Mouse (Mus musculus) left cerebral cortex, postnatal 25 days (tissue): Measurements from ENCODE around the gene March1. TPM values are rescaled to one million over a fixed set of nuclear protein-coding genes. Genes with fewer than 3 reads are reported as not detected.
A peak's percentile ranks its signal among the peaks of the same experiment; 100 is the strongest.
"Not testable (repeated sequence)": the region's sequence is repeated elsewhere in the genome, so short reads cannot be mapped to it uniquely, and the experiment has no call there.

Source experiments
- DNase-seq, 2 experiments: peaks; one replicate each; pipeline ENCODE4 v3.0.0; 2022; ENCODE audit warnings: low spot score in 2 of 2, mixed read lengths in 1 of 2
- intact Hi-C: fragments of 180-260 bp; cut with DNase I; formaldehyde crosslinking; loops from one replicate; pipeline ENCODE4 v1.15.1; 2025
- total RNA-seq, 2 experiments: library from RNA; stranded (reverse); gene quantifications; 2 replicates each; pipeline ENCODE4 v1.2.3; 2021

March1 gene
- total RNA-seq, 2 experiments from 2014 or later = 42.8 to 46.1 TPM

DNA sequence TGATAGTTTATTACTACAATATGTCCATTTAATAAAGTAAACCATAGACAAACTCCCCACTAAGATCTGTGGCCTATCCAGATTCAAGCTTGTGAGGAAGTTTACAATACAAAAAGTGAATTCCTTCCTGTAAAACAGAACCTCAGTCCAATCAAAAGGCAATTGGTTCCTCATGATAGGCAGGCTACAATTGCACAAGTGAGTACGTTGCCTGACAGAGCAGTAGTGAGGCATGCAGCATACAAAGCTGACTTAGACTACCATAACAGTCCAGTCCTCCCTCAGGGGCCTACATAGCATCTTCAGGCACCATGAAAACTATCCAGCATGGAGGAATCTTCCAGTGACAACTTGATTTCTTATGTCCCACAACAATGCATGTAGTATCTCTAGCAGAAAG is 782.4 kb downstream of the March1 start:
- intact Hi-C loops = no loop called here
- no peak for DNase-seq

DNA sequence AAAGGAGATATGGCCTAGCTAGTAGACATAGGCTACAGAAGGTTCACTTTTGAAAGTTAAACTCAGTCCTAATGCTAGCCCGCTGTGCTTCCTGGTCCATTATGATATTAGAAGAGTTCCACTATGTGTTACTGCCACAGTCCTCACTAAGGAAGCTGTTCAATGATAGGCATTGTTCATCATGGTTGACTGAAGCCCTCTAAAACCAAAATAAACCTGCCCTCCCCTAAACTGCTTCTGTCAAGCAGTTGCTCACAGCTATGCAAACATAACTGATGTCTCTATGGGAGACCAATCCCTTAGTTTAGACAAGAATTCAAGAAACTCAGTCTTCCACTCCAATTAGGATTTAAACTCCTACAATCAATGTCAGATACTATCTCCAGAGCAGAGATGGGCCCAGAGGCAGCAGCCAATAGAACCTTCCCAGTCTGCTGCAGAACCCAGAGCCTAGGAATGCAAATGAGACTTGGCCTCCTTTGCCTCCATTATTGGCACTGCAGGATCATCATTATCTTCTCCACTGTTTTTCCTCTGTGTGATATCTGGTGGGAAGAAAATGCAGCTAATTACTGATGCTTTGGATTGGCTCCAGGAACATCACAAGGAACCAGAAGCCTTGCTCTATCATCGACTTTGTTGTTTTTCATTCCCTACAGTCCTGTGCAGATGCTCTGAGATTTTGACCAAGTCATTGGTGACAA is 787.2 kb downstream of the March1 start:
- no peak for DNase-seq
- intact Hi-C loops = no loop called here

DNA sequence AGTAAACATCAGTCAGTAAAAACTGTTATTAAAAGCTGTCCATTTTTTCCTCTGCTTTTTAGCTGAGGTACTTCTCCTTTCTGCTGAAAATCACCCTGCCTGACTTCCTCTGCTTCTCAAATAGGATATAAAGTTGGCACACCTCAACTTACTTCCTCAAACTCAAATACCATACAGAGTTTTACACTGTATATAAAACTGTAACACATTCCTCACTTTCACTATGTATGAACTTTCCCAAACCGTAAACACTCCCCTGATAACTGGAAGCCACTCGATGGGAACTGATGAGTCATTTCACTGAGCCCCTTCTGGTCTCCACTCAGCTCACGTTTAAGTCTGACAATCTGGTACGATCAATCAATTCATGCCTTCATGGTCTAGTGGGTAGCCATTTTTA is 788.1 kb downstream of the March1 start:
- intact Hi-C loops, DNase-seq: not testable (repeated sequence)

DNA sequence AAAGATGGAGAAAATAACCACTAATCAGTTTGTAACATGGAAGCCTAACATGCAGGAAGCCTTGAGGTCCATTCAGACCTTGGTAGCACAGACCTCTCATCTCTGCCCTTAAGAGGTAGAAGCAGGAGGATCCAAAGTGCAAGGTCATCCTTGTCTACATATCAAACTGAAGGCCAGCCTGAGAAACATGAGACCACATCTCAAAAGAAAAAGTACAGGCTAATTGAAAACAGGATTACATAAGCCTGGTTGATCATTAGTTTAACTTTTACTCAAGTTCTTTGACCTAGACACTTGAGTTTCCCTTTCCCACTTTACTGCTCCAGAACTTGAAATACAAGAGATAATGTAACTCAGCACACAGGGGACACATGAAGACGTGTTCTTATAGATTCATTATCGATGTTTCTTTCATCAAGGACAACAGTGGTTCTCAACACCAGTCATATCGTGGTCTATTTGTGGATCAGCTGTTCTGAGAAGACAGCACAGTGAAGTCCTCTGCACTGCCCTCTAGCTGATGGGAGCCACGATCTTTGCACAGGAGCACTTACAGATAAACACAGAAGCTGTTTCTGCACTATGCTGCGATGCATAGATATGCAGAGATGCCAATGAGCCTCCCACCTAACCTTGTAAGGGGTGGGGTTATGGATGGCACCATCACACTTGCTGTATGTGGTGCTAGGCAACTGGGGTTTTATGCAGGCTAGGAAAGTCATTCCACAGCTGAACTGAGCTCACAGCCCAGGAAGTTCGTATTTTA is 789.1 kb downstream of the March1 start:
- no peak for DNase-seq
- intact Hi-C loops = no loop called here

DNA sequence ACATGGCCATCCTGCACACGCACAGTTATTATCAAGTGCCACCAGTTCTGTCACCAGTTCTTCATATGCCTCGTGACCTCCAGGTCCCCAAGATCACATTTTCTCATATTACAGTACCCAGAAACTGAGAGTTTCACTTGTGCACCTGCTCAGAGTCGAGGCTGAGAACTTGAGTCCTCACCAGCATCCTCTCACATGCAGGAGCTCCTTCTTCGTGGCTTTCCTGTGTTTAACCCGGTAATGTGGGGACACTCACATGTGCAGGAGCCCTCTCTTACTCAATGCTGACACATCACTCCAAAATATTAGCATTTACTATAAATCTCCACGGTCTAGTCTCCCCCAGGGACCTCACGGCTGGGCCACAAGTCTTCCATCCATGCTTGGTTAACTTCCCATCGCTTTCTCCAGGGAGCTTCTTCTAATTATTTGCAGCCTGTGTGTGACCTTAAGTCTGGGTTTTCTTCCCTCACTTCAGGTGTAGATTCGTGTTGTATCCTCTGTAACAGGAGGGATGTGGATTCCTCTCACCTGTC is 792.4 kb downstream of the March1 start:
- intact Hi-C loops = no loop called here
- DNase-seq = no peak

DNA sequence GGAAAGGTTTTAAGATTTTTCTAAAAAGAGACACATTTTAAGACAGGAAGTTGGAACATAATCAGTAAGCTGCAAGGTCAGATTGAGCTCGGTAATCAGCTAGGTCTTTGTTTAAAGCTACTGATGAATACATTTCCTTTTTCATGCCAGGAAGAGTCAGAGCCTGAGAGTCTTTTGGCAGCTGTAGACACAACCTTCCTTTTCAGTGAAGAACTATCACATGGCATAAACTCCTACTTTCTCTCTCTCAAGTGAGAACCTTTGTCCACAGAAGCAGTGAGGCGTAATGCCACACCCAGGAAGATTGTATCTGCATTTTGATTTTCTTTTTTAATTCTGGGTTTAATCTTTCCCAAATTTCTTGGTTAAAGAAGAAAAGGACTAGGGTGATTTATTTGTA is 795.4 kb downstream of the March1 start:
- intact Hi-C loops = no loop called here
- DNase-seq = no peak

DNA sequence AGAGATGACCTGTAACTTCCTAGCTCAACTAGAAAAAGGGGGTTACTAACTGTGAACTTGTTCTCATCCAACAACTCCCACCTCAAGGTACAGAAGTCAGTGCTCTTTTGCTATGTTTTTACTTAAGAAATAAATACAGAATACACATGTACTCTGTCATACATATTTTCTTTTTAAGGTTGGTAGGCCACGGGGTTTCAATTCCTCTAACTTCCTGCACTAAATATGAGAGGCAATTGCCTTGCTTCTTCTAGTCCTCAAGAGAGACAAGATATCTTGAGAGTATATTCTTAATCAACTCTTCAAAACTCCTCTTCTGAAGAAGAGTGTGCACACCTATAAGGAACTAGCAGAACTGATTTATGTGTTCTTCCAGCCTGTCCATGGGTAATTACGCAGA is 797.5 kb downstream of the March1 start:
- intact Hi-C loops = no loop called here
- DNase-seq = no peak

DNA sequence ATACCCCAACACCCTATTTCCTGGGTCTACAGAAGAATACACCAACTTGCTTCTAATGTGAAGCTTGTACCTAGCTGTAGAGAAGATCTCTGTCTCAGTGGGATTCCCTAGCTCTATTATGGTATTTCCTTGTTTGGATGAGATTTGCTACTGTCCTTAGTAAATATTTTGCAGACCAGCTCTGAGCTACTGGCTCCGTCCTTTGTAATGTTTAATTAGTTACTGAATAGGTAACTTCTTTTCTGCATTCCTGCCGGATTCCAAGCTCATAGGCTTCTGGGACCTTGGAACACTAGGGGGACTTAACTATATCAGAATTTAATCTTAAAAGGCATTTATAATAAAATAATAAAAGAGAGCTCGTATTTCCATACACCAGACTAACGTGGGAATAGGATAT is 799.9 kb downstream of the March1 start:
- intact Hi-C loops, DNase-seq: not testable (repeated sequence)

DNA sequence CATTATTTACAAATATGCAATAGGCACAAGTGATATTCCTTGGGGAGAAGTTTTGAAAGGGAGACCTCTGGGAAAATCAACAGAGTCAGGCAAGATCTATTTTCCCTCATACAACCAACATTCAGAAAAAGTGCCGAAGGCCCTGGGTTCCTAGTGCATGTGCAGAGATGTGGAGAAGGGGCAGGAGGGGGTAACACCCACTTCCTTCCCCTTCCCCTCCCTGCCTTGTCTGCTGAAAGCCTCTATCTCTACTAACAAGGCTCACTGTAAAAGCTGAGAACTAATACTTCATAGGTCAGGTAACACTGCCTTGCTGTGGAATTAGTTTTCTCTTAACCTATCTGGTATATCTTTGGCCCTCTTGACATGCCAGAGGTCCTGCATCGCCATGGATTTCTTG is 812.9 kb downstream of the March1 start:
- intact Hi-C loops = no loop called here
- DNase-seq = no peak

DNA sequence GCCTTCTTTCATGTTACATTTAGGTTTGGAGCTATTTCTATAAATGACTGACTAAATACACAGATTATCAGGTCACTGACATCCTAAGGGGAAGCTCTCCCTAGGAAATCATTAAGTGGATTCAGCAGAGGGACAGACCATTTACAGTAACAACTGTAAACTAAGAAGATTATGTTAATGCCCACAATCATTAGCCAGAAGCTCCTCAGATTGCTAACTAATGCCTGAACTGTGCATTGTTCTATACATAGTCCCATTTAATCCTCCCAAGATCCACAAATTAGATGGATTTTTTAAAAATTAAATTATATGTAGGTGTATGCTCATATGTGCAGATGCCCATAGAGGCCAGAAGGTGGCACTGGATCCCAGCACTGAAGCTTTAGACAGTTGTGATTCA is 815.9 kb downstream of the March1 start:
- intact Hi-C loops = no loop called here

DNA sequence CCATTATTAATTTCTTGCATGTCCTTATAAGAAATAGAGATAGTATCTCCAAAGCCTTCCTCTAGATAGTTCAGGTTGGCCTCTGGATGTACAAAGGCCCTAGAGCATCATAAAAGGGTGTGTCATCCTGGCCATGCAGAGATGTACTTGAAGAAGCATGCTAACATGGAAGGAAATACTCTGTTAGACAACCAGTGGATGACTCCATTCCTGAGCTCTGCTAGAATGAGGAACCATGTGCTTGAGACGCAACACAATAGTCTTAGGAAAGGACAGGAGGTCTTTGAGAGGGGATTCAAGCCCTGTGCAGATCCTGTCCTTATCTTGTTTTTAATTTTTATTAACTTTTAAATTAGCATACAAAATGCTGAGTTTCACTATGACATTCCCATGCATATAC is 819.1 kb downstream of the March1 start:
- intact Hi-C loops = no loop called here

More for the DNA sequence above, 815.9 kb downstream of the March1 start:
- DNase-seq = no peak

DNA sequence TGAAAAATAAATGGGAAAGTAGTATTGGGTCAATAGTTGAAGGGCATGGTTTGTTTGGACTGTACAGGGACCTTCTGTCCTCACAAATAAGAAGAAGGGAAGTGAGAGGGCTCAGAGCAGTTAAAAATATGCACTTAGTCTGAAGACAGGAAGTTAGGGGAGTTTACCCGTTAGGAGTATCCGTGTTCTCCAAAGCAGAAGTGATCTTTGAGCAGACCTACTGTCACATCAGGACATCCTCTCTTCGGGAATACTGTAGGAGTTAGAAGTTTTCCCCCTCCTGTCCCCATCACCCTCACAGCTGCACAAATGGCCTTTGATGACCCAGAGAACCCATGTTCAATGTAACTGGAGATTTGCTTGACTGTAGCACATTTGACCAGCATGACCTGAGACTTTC is 820.2 kb downstream of the March1 start:
- intact Hi-C loops = no loop called here

More for the DNA sequence above, 819.1 kb downstream of the March1 start:
- DNase-seq = no peak

DNA sequence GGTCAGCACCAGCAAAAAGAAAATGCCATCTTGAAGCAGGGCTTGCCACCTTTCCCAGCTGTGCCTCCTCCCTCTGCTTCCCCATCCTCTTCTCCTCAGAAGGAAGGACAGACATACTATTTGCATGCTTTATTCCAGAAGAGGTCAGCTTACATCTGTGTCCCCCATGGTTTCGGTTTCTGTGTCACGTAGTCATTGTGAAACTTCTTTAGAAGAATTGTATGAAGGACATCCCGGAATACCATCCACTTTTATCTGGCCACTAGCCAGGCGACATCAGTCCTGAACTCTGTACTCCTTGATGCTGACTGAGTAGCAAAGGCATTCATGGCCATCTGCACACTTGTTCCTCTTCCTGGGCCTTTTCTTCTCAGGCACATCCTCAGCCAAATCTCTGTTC is 820.8 kb downstream of the March1 start:
- no peak for DNase-seq
- intact Hi-C loops = no loop called here

More for the DNA sequence above, 820.2 kb downstream of the March1 start:
- no peak for DNase-seq

DNA sequence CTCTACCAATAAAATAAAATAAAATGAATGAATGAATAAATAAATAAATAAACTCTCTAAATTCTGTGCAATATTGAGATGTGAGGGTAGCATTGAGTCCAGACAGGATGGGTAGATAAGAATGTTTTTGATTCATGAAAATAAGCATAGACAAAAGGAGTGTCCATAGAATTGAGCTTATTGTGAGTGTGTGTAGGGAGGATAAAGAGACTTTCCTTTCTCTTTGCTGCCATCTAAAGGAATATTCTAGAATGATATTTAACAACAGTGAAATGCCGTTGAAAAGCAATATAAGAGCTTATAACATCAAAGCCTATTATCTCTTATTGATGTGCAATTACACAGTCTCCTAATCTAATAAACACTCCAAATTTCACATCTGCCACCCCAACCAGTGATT is 823.4 kb downstream of the March1 start:
- no peak for DNase-seq
- intact Hi-C loops = loop anchor here (2.0 to 10.0 kb wide), 3 partner anchors 118 to 1416 kb away; partner anchors contain the start of gene March1

DNA sequence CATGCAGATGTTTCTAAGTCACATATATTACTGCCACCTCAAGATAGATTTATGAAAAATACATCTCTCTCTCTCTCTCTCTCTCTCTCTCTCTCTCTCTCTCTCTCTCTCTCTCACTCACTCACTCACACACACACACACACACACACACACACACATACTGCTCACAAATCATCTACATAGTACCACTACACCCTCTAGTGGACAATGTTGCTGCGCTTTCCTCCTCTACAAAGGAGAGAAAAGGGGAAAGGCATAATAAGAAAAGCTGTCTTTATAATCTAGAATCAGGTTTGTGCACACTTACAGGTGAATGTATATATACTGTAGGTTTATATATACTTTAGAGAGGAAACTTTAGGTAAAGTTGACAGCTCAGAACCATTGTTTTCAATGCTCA is 825.1 kb downstream of the March1 start:
- intact Hi-C loops = loop anchor here (2.0 to 10.0 kb wide), 4 partner anchors 828 to 1418 kb away; partner anchors contain the start of gene March1

DNA sequence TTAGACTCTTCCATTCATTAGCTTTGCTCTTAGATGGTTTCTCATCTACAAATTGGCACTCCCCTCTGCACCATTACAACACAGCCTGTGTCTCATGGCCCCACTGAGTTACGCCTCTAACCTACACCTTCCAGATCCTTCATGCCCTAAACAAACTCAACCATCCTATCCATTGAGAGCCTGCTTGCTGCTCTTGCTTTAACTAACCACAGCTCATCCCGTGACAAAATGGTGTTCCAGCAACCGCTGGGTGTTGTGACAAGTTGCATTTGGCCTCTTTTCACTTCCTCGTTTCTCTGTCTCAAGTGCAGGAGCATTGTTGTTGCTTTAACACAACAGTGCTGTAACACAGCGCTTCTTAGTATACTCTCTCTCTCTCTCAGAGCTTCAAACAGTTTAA is 826.4 kb downstream of the March1 start:
- intact Hi-C loops = loop anchor here (10.0 kb wide), 2 partner anchors 829 to 1419 kb away; partner anchors contain the start of gene March1

More for the DNA sequence above, 825.1 kb downstream of the March1 start:
- DNase-seq = peak; percentile 56 to 63

DNA sequence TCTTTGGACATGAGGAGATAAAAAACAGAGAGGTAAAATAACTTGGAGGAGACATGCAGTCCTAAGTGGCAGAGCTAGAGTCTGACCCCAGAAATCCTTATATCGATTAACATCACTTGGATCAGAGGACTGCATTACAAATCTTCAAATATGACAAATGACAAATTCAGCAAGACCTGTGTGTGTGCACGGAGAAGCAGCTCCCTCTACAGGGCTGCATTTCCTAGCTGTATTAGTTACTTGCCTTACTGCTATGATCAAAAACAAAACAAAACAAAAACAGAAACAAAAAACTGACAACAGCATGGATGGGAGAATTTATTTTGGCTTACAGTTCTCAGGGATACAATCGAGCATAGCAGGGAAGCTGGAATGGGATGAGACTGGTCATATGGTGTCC is 827.7 kb downstream of the March1 start:
- DNase-seq = no peak
- intact Hi-C loops = loop anchor here (10.0 kb wide), 2 partner anchors 831 to 1421 kb away; partner anchors contain the start of gene March1

More for the DNA sequence above, 826.4 kb downstream of the March1 start:
- DNase-seq = no peak

DNA sequence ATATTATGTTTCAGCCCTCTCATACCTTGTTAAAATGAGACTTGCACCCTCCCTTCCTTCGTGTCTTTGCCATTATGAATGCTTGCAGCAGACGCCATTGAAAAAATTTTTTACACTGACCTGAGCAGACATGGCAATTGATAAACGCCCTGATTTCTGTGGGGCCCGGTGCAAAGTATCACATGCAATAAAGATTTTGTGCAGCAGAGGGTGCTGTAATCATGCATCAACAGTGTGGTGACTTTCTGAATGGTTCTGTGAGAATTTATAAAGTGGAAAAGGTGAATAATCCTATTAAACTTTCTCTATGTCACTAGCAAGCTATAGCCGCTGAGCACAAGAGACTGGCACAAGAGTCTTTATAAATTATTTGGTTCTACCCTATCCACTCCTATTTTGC is 833.0 kb downstream of the March1 start:
- DNase-seq = peak; percentile 48 to 49
- intact Hi-C loops = loop anchor here (2.0 kb wide), 2 partner anchors 46 to 954 kb away; no protein-coding TSS in a partner anchor

DNA sequence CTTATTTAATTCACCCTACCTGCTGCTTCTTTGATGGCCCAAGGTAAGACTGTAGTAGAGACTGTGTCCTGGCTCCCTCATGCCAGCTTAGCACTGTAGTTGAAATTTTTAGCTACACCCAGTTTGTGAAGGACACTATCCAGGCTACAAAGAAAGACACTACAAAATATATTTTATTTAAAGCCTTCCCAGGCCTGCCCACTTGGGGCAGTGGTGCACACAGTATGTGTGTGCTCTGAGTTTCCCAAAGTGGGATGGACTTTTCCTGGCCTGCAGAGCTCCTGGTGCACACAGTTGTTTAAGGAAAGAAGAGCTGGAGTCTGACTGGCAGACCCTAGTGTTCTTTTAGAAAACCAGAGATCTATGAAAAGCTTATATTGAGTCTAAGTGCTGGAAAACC is 839.4 kb downstream of the March1 start:
- DNase-seq = no peak
- intact Hi-C loops = no loop called here

DNA sequence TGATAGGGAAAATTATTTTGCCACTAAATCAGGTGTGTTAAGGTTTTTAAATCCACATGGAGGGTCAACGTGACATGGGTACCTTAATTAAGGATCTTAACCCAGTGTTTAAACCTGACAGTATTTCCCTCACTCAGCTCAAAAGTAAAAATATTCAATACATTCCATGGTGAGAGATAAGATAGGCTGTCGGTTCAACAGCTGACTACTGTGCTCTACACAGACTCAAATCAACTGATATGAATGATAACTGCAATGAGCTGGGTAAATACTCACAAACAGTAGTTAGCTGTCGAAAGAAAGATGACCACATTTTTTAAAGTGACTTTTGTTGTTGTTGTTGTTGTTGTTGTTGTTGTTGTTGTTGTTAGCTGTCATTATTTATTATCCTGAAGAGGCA is 852.1 kb downstream of the March1 start:
- DNase-seq = no peak
- intact Hi-C loops = no loop called here
